Mouse (Mus musculus): Measurements from ENCODE around the gene Gm20425. TPM values are rescaled to one million over a fixed set of nuclear protein-coding genes. Genes with fewer than 3 reads are reported as not detected.

Gene Gm20425
- 4.7 TPM for polyA plus RNA-seq (2014; fragmentation: Illumina TruSeq; extraction: RNeasy Lipid Tissue Mini Kit (QIAGEN cat#74804); ENCODE audit: low read depth, low replicate concordance)

DNA sequence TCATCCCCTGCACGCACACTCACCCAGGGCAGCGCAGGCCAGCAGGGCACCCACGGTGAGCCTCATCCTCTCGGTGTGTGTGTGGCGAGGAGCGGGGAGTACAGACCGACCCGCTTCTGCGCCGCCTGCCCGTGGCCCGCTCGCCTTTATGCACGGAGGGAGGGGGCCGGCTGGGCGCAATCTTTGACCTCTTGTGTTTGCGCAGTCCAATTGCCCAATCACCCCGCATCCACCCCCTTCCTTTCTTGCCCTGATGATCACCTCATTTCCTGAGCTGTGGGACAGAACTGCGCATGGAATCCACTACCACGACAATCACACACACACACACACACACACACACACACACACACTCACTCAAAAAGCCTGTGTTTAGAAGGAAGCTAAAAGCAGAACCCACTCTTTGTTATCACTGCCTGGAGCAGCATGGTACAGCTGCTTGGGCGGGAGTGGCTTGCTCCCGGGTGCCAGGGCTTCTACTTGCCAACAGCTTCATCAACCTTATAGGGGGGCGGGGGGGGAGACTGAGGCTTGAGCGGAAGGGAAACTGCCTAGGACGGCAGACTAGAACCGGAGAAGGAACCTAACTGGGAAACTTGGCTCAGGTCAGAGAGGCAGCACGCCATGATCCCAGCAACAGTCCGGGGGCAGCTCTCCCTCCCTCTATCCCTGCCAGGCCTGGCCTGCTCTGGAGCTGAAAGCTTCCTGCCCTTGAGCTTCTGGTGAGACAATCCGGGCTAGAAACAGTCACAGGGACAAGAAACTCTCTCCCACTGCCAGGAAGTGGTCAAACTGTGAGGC lies at the start of gene Gm20425, which contains the start of gene Trf:
Gene Gm20425 (minus strand): TSS at position 157 of the 801 bp plus-strand sequence.
Gene Trf (minus strand): TSS at position 294 of the 801 bp plus-strand sequence.

DNA sequence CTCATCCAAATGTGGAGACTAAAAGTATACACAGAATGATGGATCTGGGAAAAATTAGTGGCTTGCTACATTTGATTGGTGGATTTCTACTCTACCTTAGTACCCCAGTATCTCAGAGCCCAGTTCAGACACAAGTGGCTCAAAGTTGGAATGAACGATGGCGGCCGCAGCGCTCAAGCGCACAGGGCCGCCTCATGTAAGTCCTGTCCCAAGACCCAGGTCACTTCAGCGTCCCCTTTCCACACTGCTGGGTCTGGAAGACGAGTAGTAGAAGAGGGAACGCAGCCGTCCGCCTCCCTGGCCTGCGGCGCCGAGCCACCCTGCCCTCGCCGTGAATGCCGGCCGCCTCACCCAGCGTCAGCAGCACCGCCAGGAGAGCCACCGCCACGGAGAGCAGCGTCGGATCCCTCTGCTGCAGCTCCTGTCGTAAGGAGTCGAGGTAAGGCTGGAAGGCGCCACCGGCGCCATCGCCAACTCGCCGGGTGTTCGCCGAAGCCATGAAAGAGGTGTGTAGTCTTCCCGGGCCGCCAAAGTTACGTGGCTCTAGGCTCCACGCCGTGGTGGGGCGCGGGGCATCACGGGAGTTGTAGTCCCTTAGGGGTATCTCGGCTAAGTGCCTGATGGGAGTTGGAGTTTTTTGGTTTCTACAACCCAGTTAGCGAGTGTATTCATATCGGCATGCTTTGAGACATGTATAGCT lies 28.4 kb downstream of the Gm20425 start, which contains the start of gene Srprb:
Gene Srprb (minus strand): TSS at position 577 of the 700 bp plus-strand sequence.

Other genes starting within 250 kb of the Gm20425 start
- gene Slco2a1, start 241.6 kb downstream of the Gm20425 start, polyA plus RNA-seq (2014; fragmentation: Illumina TruSeq; extraction: RNeasy Lipid Tissue Mini Kit (QIAGEN cat#74804); ENCODE audit: low read depth, low replicate concordance), result 0.93 TPM
- 10.6 TPM for gene Rab6b, start 118.5 kb downstream of the Gm20425 start, polyA plus RNA-seq (2014; fragmentation: Illumina TruSeq; extraction: RNeasy Lipid Tissue Mini Kit (QIAGEN cat#74804); ENCODE audit: low read depth, low replicate concordance)
- gene Srprb, start 28.2 kb downstream of the Gm20425 start, polyA plus RNA-seq (2014; fragmentation: Illumina TruSeq; extraction: RNeasy Lipid Tissue Mini Kit (QIAGEN cat#74804); ENCODE audit: low read depth, low replicate concordance), result 15.9 TPM
- 255 TPM for gene Trf, start 137 bp upstream of the Gm20425 start, polyA plus RNA-seq (2014; fragmentation: Illumina TruSeq; extraction: RNeasy Lipid Tissue Mini Kit (QIAGEN cat#74804); ENCODE audit: low read depth, low replicate concordance)
- gene 1300017J02Rik, start 74.8 kb upstream of the Gm20425 start, polyA plus RNA-seq (2014; fragmentation: Illumina TruSeq; extraction: RNeasy Lipid Tissue Mini Kit (QIAGEN cat#74804); ENCODE audit: low read depth, low replicate concordance), result not detected
- gene Topbp1, start 74.9 kb upstream of the Gm20425 start, polyA plus RNA-seq (2014; fragmentation: Illumina TruSeq; extraction: RNeasy Lipid Tissue Mini Kit (QIAGEN cat#74804); ENCODE audit: low read depth, low replicate concordance), result 39.8 TPM
- 277 TPM for gene Cdv3, start 135.5 kb upstream of the Gm20425 start, polyA plus RNA-seq (2014; fragmentation: Illumina TruSeq; extraction: RNeasy Lipid Tissue Mini Kit (QIAGEN cat#74804); ENCODE audit: low read depth, low replicate concordance)

Measured in adrenal gland, adult 10 weeks (tissue).